Mouse (Mus musculus) lung, adult 2 months (tissue): ENCODE data around the gene Zcchc24.

Source experiments
- CTCF ChIP-seq: fragments of 200-500 bp; IDR thresholded peaks from 2 replicates; pipeline ENCODE4 v1.5.1; 2011; ENCODE audit warnings: mild to moderate bottlenecking, low read length, control low read depth; ENCODE audit not compliant: insufficient read depth
- POLR2A ChIP-seq: fragments of 200-500 bp; IDR thresholded peaks from 2 replicates; pipeline ENCODE4 v1.6.1; 2011; ENCODE audit warnings: low read depth, mild to moderate bottlenecking, control low read depth, low read length, borderline replicate concordance; ENCODE audit errors: extremely low read depth

GRCm38 (mm10) chr14:25796619-25797018, 27.8 kb upstream of the Zcchc24 start:
- TF ChIP-seq CTCF (no peak), POLR2A (no peak)
